Mouse (Mus musculus): Measurements from ENCODE around the gene Sp7. TPM values are rescaled to one million over a fixed set of nuclear protein-coding genes. Genes with fewer than 3 reads are reported as not detected.

The Sp7 gene
- 1 to 10 TPM in 1 of 2 experiments, under 1 TPM in 1; 0.15 to 2.3 TPM for total RNA-seq (2021)
- long read RNA-seq, experiment 1, partial matches to known transcripts: 0 of 2 reads
- long read RNA-seq, experiment 1, other reads (novel, unspliced or antisense): 0 of 2 reads
- long read RNA-seq, experiment 2, partial matches to known transcripts: 0 of 2 reads
- long read RNA-seq, experiment 2, other reads (novel, unspliced or antisense): 2 of 2 reads

- DNase-seq: no peak
Observed at GRCm38 (mm10) chr15:102366733-102367344, at the start of gene Sp7. Gene Sp7, minus strand, starts transcription at chr15:102367182.

- DNase-seq: no peak
Observed at GRCm38 (mm10) chr15:102413687-102414086, 46.7 kb upstream of the Sp7 start.

GRCm38 (mm10) chr15:102411077-102411476, 44.1 kb upstream of the Sp7 start:
- no peak for DNase-seq

- DNase-seq: no peak
Observed at GRCm38 (mm10) chr15:102409286-102409685, 42.3 kb upstream of the Sp7 start.

GRCm38 (mm10) chr15:102408558-102409130, 41.7 kb upstream of the Sp7 start:
- no peak for DNase-seq

GRCm38 (mm10) chr15:102407681-102408557, 40.9 kb upstream of the Sp7 start:
- DNase-seq: no peak

GRCm38 (mm10) chr15:102406912-102407580, 40.1 kb upstream of the Sp7 start:
- no peak for DNase-seq

- DNase-seq: peak; percentile 92
Observed at GRCm38 (mm10) chr15:102406196-102406911, 39.4 kb upstream of the Sp7 start.

GRCm38 (mm10) chr15:102405489-102406195, 38.7 kb upstream of the Sp7 start, which contains the start of gene Sp1:
Gene Sp1, plus strand, starts transcription at chr15:102406143.
- DNase-seq: peak; percentile 98

- no peak for DNase-seq
Observed at GRCm38 (mm10) chr15:102404608-102405488, 37.9 kb upstream of the Sp7 start.

- DNase-seq: no peak
Observed at GRCm38 (mm10) chr15:102402210-102402609, 35.2 kb upstream of the Sp7 start.

GRCm38 (mm10) chr15:102401278-102401677, 34.3 kb upstream of the Sp7 start:
- DNase-seq: no peak

- DNase-seq: no peak
Observed at GRCm38 (mm10) chr15:102400476-102401045, 33.6 kb upstream of the Sp7 start.

GRCm38 (mm10) chr15:102399229-102400221, 32.5 kb upstream of the Sp7 start:
- peak; percentile 95 for DNase-seq

- DNase-seq: peak; percentile 68
Observed at GRCm38 (mm10) chr15:102398629-102399028, 31.6 kb upstream of the Sp7 start.

GRCm38 (mm10) chr15:102395061-102395460, 28.1 kb upstream of the Sp7 start:
- no peak for DNase-seq

- no peak for DNase-seq
Observed at GRCm38 (mm10) chr15:102393584-102394014, 26.6 kb upstream of the Sp7 start.

- no peak for DNase-seq
Observed at GRCm38 (mm10) chr15:102392520-102392919, 25.5 kb upstream of the Sp7 start.

All from adrenal gland, postnatal 10 days (tissue).